Mouse (Mus musculus) 3T3-L1 (cell line): ENCODE data around the gene Vmn1r142.
"Not testable (repeated sequence)": the region's sequence is repeated elsewhere in the genome, so short reads cannot be mapped to it uniquely, and the experiment has no call there.

Experiments
- DNase-seq: peaks from one replicate; pipeline ENCODE4 v3.0.0-alpha.2; 2015; ENCODE audit warnings: low read depth, low spot score

Gene Vmn1r142

DNA sequence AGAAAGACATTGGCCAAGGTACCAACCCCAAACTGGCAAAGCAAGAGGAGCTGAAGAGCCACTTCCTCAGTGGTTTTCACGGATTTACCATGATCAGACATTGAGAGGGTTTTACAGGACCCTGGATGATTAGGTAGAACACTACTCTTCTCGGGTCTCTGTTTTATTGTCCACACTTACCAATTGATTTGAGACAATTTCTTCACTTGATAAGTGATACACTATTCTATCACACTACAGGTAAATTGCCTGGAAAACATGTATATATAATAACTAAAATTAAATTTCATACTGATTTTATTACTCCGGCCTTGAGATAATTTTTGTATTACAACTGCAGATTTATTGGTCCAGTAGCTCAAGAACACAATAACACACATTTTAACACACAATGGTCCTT lies at the start of gene Vmn1r142:
TSS of gene Vmn1r142 (minus strand) at position 101 of the 400 bp plus-strand sequence.
- not testable (repeated sequence) for DNase-seq

DNA sequence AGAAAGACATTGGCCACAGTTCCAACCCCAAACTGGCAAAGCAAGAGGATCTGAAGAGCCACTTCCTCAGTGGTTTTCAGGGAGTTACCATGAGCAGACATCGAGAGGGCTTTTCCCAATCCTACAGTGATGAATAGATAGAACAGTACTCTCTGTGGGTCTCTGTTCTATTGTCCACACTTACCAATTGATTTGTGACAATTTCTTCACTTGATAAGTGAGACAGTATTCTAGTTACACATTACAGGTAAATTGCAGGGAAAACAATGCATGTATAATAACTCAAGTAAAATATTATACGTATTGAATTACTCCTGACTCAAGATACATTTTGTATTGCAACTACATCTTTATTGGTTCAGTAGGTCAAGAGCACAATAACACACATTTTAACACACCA lies 37.3 kb upstream of the Vmn1r142 start, which contains the start of gene Gm8653:
TSS of gene Gm8653 (minus strand) at position 101 of the 400 bp plus-strand sequence.
- DNase-seq = not testable (repeated sequence)

DNA sequence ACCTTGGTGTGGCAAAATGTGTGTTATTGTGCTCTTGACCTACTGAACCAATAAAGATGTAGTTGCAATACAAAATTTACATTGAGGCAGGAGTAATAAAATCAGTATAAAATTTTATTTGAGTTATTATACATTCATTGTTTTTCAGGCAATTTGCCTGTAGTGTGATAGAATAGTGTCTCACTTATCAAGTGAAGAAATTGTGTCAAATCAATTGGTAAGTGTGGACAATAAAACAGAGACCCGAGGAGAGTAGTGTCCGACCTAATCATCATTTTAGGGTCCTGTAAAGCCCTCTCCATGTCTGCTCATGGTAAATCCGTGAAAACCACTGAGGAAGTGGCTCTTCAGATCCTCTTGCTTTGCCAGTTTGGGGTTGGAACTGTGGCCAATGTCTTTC lies 25.2 kb upstream of the Vmn1r142 start, which contains the start of gene Vmn1r143:
TSS of gene Vmn1r143 (plus strand) at position 301 of the 400 bp plus-strand sequence.
- DNase-seq = not testable (repeated sequence)

DNA sequence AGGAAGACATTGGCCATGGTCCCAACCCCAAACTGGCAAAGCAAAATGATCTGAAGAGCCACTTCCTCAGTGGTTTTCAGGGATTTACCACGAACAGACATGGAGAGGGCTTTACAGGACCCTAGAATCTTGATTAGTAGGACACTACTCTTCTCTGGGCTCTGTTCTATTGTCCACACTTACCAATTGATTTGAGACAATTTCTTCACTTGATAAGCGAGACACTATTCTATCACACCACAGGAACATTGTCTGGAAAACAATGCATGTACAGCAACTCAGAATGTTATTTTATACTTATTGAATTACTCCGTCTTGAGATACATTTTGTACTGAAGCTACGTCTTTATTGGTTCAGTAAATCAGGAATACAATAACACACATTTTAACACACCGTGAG lies 29.2 kb downstream of the Vmn1r142 start, which contains the start of gene Gm10666:
TSS of gene Gm10666 (minus strand) at position 101 of the 400 bp plus-strand sequence.
- not testable (repeated sequence) for DNase-seq

DNA sequence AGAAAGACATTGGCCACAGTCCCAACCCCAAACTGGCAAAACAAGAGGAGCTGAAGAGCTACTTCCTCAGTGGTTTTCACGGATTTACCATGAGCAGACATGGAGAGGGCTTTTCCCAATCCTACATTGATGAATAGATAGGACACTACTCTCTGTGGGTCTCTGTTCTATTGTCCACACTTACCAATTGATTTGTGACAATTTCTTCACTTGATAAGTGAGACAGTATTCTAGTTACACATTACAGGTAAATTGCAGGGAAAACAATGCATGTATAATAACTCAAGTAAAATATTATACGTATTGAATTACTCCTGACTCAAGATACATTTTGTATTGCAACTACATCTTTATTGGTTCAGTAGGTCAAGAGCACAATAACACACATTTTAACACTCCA lies 45.7 kb downstream of the Vmn1r142 start, which contains the start of gene Gm16451:
TSS of gene Gm16451 (minus strand) at position 101 of the 400 bp plus-strand sequence.
- DNase-seq = not testable (repeated sequence)
